Mouse (Mus musculus): ENCODE results near the gene Vsig10.

DNA sequence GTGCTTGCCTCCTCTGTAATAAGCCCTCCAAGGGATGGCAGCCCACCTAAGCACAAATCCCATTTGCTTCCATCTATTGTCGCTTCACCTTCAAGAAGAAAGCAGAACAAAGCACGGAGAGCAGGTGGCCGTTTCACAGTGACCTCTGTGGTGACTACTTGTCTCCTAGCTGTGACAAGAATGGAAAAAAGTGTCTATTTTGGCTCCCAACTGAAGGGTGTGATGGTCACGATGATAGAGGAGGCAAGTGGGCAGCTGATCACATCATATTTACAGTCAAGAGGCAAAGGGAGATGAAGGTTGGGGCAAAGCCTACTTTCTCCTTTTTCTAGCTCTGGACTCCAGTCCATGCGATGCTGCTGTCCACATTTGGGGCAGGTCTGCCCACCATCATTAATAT is 77.0 kb downstream of the Vsig10 start:
- TF ChIP-seq CTCF (IDR thresholded peaks at IDR 0.05; ENCODE audit: low read depth, low read length) = no peak
- TF ChIP-seq GATA2 (IDR thresholded peaks at IDR 0.05; ENCODE audit: borderline replicate concordance, low read depth, low read length) = no peak
- no peak for TF ChIP-seq POLR2AphosphoS5 (IDR thresholded peaks at IDR 0.05; ENCODE audit: insufficient replicate concordance, low read depth, low read length)

Data from G1E (cell line).